Mouse (Mus musculus) heart, postnatal 0 days (tissue): Measurements from ENCODE around the gene Fbxw2. TPM values are rescaled to one million over a fixed set of nuclear protein-coding genes. Genes with fewer than 3 reads are reported as not detected.
"Not testable (repeated sequence)": the region's sequence is repeated elsewhere in the genome, so short reads cannot be mapped to it uniquely, and the experiment has no call there.

Experiments used
- ATAC-seq: fragments of 200-750 bp; cut with Nextera tagmentation; 2 replicates; pipeline ENCODE4 v1.8.0; 2017; ENCODE audit warnings: low read depth, moderate number of reproducible peaks, moderate library complexity; ENCODE audit not compliant: insufficient read depth
- DNase-seq: peaks from one replicate; pipeline ENCODE4 v3.0.0-alpha.2; 2016; ENCODE audit warnings: low spot score
- H3K27ac ChIP-seq: fragments of 300-500 bp; sonication (generic); 2 replicates; pipeline ENCODE4 v1.5.1; 2014; ENCODE audit warnings: low read depth, mild to moderate bottlenecking
- H3K27me3 ChIP-seq: fragments of 300-500 bp; sonication (generic); 2 replicates; pipeline ENCODE4 v1.6.1; 2014; ENCODE audit warnings: low read length, mixed read lengths; ENCODE audit not compliant: control insufficient read depth, insufficient read depth
- H3K36me3 ChIP-seq: fragments of 300-500 bp; sonication (generic); replicated peaks from 2 replicates; pipeline ENCODE4 v1.6.1; 2014; ENCODE audit warnings: low read length, mixed read lengths; ENCODE audit not compliant: control insufficient read depth, insufficient read depth
- H3K4me1 ChIP-seq: fragments of 300-500 bp; sonication (generic); 2 replicates; pipeline ENCODE4 v1.6.1; 2014; ENCODE audit warnings: antibody characterized with exemption; ENCODE audit not compliant: control insufficient read depth, insufficient read depth
- H3K4me2 ChIP-seq: fragments of 300-500 bp; sonication (generic); 2 replicates; pipeline ENCODE4 v1.6.1; 2014; ENCODE audit warnings: low read depth, mild to moderate bottlenecking, low read length, moderate library complexity
- H3K4me3 ChIP-seq: fragments of 300-500 bp; sonication (generic); 2 replicates; pipeline ENCODE4 v1.5.1; 2014; ENCODE audit warnings: low read depth, low read length
- H3K9ac ChIP-seq: fragments of 300-500 bp; sonication (generic); replicated peaks from 2 replicates; pipeline ENCODE4 v1.6.1; 2014; ENCODE audit warnings: low read depth, low read length, mixed read lengths
- H3K9me3 ChIP-seq: fragments of 300-500 bp; sonication (generic); replicated peaks from 2 replicates; pipeline ENCODE4 v1.6.1; 2016; ENCODE audit warnings: low read length; ENCODE audit not compliant: control insufficient read depth
- CTCF ChIP-seq: IDR thresholded peaks from 2 replicates; pipeline ENCODE4 v1.5.1; 2016; ENCODE audit warnings: antibody characterized with exemption, control low read depth, low read depth
- EP300 ChIP-seq: IDR thresholded peaks from 2 replicates; pipeline ENCODE4 v1.6.1; 2016; ENCODE audit warnings: antibody characterized with exemption, low read depth
- WGBS: fragments of 180-500 bp; shearing (Covaris S2); extraction: QIAGEN DNeasy Blood & Tissue Kit; methylation state at CpG from one replicate; pipeline ENCODE4 v1.1.7; 2014; 5-methylcytosine and 5-hydroxymethylcytosine counted together
- polyA plus RNA-seq: library from polyadenylated mRNA; unstranded; fragments of >200 nt; fragmentation: Nextera tagmentation; extraction: Ambion mirVana; gene quantifications from 2 replicates; pipeline ENCODE4 v1.2.1, GENCODE M21; 2015
- total RNA-seq: library from RNA; depleted of rRNA; stranded (reverse); fragments of >200 nt; gene quantifications from 2 replicates; pipeline ENCODE4 v1.2.3, GENCODE M21; 2014; ENCODE audit warnings: low replicate concordance

Fbxw2 gene
- total and polyA plus RNA-seq, 2 experiments from 2014 or later, result 51.9 to 73.8 TPM

- Histone ChIP-seq H3K27me3 (no peaks in the 10 kb centered on the region), H3K4me1 (peaks cover 15% of the 10 kb centered on the region), H3K9ac (no peak overlapping the region), H3K4me3 (no peak overlapping the region), H3K27ac (no peak overlapping the region), H3K36me3 (peaks cover 48% of the 10 kb centered on the region), H3K4me2 (no peak overlapping the region), H3K9me3 (no peaks in the 10 kb centered on the region)
- TF ChIP-seq CTCF (no peak), EP300 (no peak)
- no peak for ATAC-seq
- WGBS, result 74% methylated on average over 2 of the region's 2 CpGs
- DNase-seq, result no peak
Observed at GRCm38 (mm10) chr2:34808057-34808456, 18.1 kb downstream of the Fbxw2 start.

- H3K4me2 ChIP-seq, result no peak overlapping the region
- H3K27ac ChIP-seq, result no peak overlapping the region
- no peak for TF ChIP-seq EP300
- TF ChIP-seq CTCF, result no peak
- no peaks in the 10 kb centered on the region for H3K9me3 ChIP-seq
- H3K4me1 ChIP-seq, result peaks cover 16% of the 10 kb centered on the region
- peaks cover 25% of the 10 kb centered on the region for H3K36me3 ChIP-seq
- 84% methylated on average over 10 of the region's 10 CpGs for WGBS
- no peaks in the 10 kb centered on the region for H3K27me3 ChIP-seq
- no peak overlapping the region for H3K9ac ChIP-seq
- DNase-seq (no peak), ATAC-seq (no peak)
- no peak overlapping the region for H3K4me3 ChIP-seq
Observed at GRCm38 (mm10) chr2:34805364-34805950, 20.7 kb downstream of the Fbxw2 start.

- Histone ChIP-seq H3K27me3 (no peaks in the 10 kb centered on the region), H3K4me3 (no peak overlapping the region), H3K4me2 (no peak overlapping the region), H3K4me1 (peaks cover 21% of the 10 kb centered on the region), H3K9me3 (no peaks in the 10 kb centered on the region), H3K27ac (0 out of 2 replicates have a peak overlapping the region, but pooled peaks have one; percentile 15), H3K36me3 (peaks cover 21% of the 10 kb centered on the region), H3K9ac (no peak overlapping the region)
- ATAC-seq (no peak), DNase-seq (no peak)
- 18% methylated on average over 1 of the region's 1 CpGs for WGBS
- no peak for TF ChIP-seq CTCF
Observed at GRCm38 (mm10) chr2:34804815-34805214, 21.3 kb downstream of the Fbxw2 start.

GRCm38 (mm10) chr2:34804172-34804571, 21.9 kb downstream of the Fbxw2 start:
- Histone ChIP-seq H3K4me3 (no peak overlapping the region), H3K9ac (no peak overlapping the region), H3K27ac (no peak overlapping the region), H3K4me1 (peaks cover 23% of the 10 kb centered on the region), H3K27me3 (no peaks in the 10 kb centered on the region), H3K4me2 (no peak overlapping the region), H3K36me3 (peaks cover 16% of the 10 kb centered on the region), H3K9me3 (no peaks in the 10 kb centered on the region)
- TF ChIP-seq EP300, result no peak
- no peak for TF ChIP-seq CTCF
- no peak for DNase-seq
- 97% methylated on average over 2 of the region's 2 CpGs for whole genome bisulfite sequencing
- ATAC-seq, result no peak

- Histone ChIP-seq H3K9ac (no peak overlapping the region), H3K4me1 (peaks cover 26% of the 10 kb centered on the region), H3K36me3 (peaks cover 12% of the 10 kb centered on the region; the same call in 1 of the 2 replicates), H3K27me3 (no peaks in the 10 kb centered on the region), H3K4me3 (no peak overlapping the region), H3K4me2 (peak overlapping the region; percentile 41), H3K27ac (no peak overlapping the region), H3K9me3 (no peaks in the 10 kb centered on the region)
- DNase-seq (no peak), ATAC-seq (no peak)
- 74% methylated on average over 3 of the region's 3 CpGs for WGBS
- TF ChIP-seq EP300, result no peak
- TF ChIP-seq CTCF, result no peak
Observed at GRCm38 (mm10) chr2:34803746-34804145, 22.4 kb downstream of the Fbxw2 start.

GRCm38 (mm10) chr2:34802565-34803245, 23.4 kb downstream of the Fbxw2 start:
- DNase-seq, result peak; percentile 31
- Histone ChIP-seq H3K36me3 (peaks cover 11% of the 10 kb centered on the region; the same call in 1 of the 2 replicates), H3K4me3 (peak overlapping the region; percentile 83), H3K4me2 (peak overlapping the region; percentile 76), H3K9ac (peak overlapping the region; percentile 83), H3K27ac (peak overlapping the region; percentile 98), H3K4me1 (peaks cover 26% of the 10 kb centered on the region)
- WGBS, result 2% methylated on average over 22 of the region's 32 CpGs
- peak; percentile 64 for ATAC-seq
- not testable (repeated sequence) for H3K27me3 ChIP-seq, H3K9me3 ChIP-seq
